Mouse (Mus musculus) frontal cortex, adult (tissue): ENCODE measurements around the gene Slc39a11.

Experiments
- ATAC-seq: cut with Nextera tagmentation; 2 replicates; pipeline ENCODE4 v1.9.2; 2017; ENCODE audit warnings: mild to moderate bottlenecking, moderate library complexity, mixed read lengths; ENCODE audit not compliant: low TSS enrichment

The Slc39a11 gene

GRCm38 (mm10) chr11:113467313-113467811 lies 182.5 kb downstream of the Slc39a11 start:
- no peak for ATAC-seq

GRCm38 (mm10) chr11:113460118-113460517 lies 189.8 kb downstream of the Slc39a11 start:
- ATAC-seq: no peak

GRCm38 (mm10) chr11:113458582-113459210 lies 191.2 kb downstream of the Slc39a11 start:
- ATAC-seq: no peak

- no peak for ATAC-seq
Observed at GRCm38 (mm10) chr11:113452861-113453568, 196.9 kb downstream of the Slc39a11 start.

- peak; percentile 90 for ATAC-seq
Observed at GRCm38 (mm10) chr11:113451301-113451700, 198.6 kb downstream of the Slc39a11 start.

GRCm38 (mm10) chr11:113450665-113451064 lies 199.2 kb downstream of the Slc39a11 start:
- ATAC-seq: 0 out of 2 replicates have a peak, but pooled peaks have one; percentile 31

GRCm38 (mm10) chr11:113450028-113450427 lies 199.9 kb downstream of the Slc39a11 start:
- no peak for ATAC-seq

GRCm38 (mm10) chr11:113442036-113442435 lies 207.8 kb downstream of the Slc39a11 start:
- ATAC-seq: no peak

- ATAC-seq: peak; percentile 85
Observed at GRCm38 (mm10) chr11:113439328-113440030, 210.4 kb downstream of the Slc39a11 start.

- ATAC-seq: 0 out of 2 replicates have a peak, but pooled peaks have one; percentile 7
Observed at GRCm38 (mm10) chr11:113438915-113439314, 211.0 kb downstream of the Slc39a11 start.

GRCm38 (mm10) chr11:113437357-113437756 lies 212.5 kb downstream of the Slc39a11 start:
- no peak for ATAC-seq

GRCm38 (mm10) chr11:113436299-113436698 lies 213.6 kb downstream of the Slc39a11 start:
- ATAC-seq: no peak

- no peak for ATAC-seq
Observed at GRCm38 (mm10) chr11:113435696-113436095, 214.2 kb downstream of the Slc39a11 start.

GRCm38 (mm10) chr11:113431161-113431560 lies 218.7 kb downstream of the Slc39a11 start:
- no peak for ATAC-seq

GRCm38 (mm10) chr11:113425882-113426281 lies 224.0 kb downstream of the Slc39a11 start:
- ATAC-seq: peak; percentile 51

GRCm38 (mm10) chr11:113425454-113425853 lies 224.4 kb downstream of the Slc39a11 start:
- ATAC-seq: peak; percentile 14; the same call in 1 of the 2 replicates

GRCm38 (mm10) chr11:113424765-113425164 lies 225.1 kb downstream of the Slc39a11 start:
- no peak for ATAC-seq

- no peak for ATAC-seq
Observed at GRCm38 (mm10) chr11:113422598-113422997, 227.3 kb downstream of the Slc39a11 start.

- ATAC-seq: peak; percentile 78
Observed at GRCm38 (mm10) chr11:113418921-113419655, 230.8 kb downstream of the Slc39a11 start.

- ATAC-seq: no peak
Observed at GRCm38 (mm10) chr11:113417948-113418347, 231.9 kb downstream of the Slc39a11 start.

GRCm38 (mm10) chr11:113412545-113412944 lies 237.3 kb downstream of the Slc39a11 start:
- no peak for ATAC-seq

- peak; percentile 62 for ATAC-seq
Observed at GRCm38 (mm10) chr11:113411798-113412197, 238.1 kb downstream of the Slc39a11 start.
